Mouse (Mus musculus) forebrain, embryonic 10.5 days (tissue): ENCODE data around the gene Elmo1. TPM values are rescaled to one million over a fixed set of nuclear protein-coding genes. Genes with fewer than 3 reads are reported as not detected.

Experiments
- DNase-seq: peaks from one replicate; pipeline ENCODE4 v3.0.0-alpha.2; 2017; ENCODE audit warnings: low spot score; ENCODE audit errors: extremely low spot score
- H3K27ac ChIP-seq: fragments of 300-500 bp; sonication (generic); 2 replicates; pipeline ENCODE4 v1.5.1; 2016; ENCODE audit warnings: mild to moderate bottlenecking
- H3K27me3 ChIP-seq: fragments of 300-500 bp; sonication (generic); 2 replicates; pipeline ENCODE4 v1.6.1; 2016; ENCODE audit warnings: mild to moderate bottlenecking; ENCODE audit not compliant: poor library complexity, severe bottlenecking
- H3K36me3 ChIP-seq: fragments of 300-500 bp; sonication (generic); replicated peaks from 2 replicates; pipeline ENCODE4 v1.6.1; 2016; ENCODE audit warnings: mild to moderate bottlenecking, moderate library complexity
- H3K4me1 ChIP-seq: fragments of 300-500 bp; sonication (generic); 2 replicates; pipeline ENCODE4 v1.6.1; 2016
- H3K4me3 ChIP-seq: fragments of 300-500 bp; sonication (generic); 2 replicates; pipeline ENCODE4 v1.5.1; 2016; ENCODE audit warnings: mild to moderate bottlenecking, moderate library complexity
- H3K9me3 ChIP-seq: fragments of 300-500 bp; sonication (generic); 2 replicates; pipeline ENCODE4 v1.6.1; 2016; ENCODE audit warnings: mild to moderate bottlenecking, moderate library complexity
- WGBS: fragments of 180-500 bp; shearing (Covaris S2); methylation state at CpG from one replicate; pipeline ENCODE4 v1.1.7; 2016; 5-methylcytosine and 5-hydroxymethylcytosine counted together
- polyA plus RNA-seq: library from polyadenylated mRNA; unstranded; fragments of >200 nt; fragmentation: Nextera tagmentation; extraction: Ambion mirVana; gene quantifications from 2 replicates; pipeline ENCODE4 v1.2.1, GENCODE M21; 2016

The Elmo1 gene
- polyA plus RNA-seq, 1 experiment from 2014 or later, result 8.9 TPM

GRCm38 (mm10) chr13:20098594-20098965 is 8.2 kb downstream of the Elmo1 start:
- 85% methylated on average over 3 of the region's 3 CpGs for WGBS
- Histone ChIP-seq H3K36me3 (no peaks in the 10 kb centered on the region), H3K27ac (no peak overlapping the region), H3K4me3 (no peak overlapping the region), H3K4me1 (peaks cover 24% of the 10 kb centered on the region), H3K9me3 (no peaks in the 10 kb centered on the region), H3K27me3 (no peaks in the 10 kb centered on the region; the same call in 1 of the 2 replicates)
- no peak for DNase-seq

DNA sequence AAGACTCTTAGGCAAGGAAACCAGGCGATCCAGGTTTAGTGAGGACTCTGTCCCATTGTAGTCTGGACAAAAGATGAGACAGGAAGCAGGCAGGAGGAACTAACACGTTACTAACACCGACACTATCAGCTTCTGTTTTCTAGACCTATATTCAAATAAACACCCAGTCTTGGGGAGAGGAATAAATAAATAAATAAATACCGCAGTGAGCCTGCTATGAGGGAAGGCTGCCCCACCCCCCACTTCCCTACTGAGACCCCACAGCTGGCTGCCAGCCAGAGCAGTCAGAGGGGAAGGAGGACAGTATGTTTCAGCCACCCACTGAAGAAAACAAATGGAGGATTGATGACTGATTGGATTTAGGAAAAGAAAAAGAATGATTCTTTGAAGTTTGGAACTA is 9.2 kb downstream of the Elmo1 start:
- H3K4me1 ChIP-seq, result peaks cover 32% of the 10 kb centered on the region
- no peak overlapping the region for H3K27ac ChIP-seq
- 9% methylated on average over 4 of the region's 4 CpGs for WGBS
- DNase-seq, result no peak
- H3K9me3 ChIP-seq, result no peaks in the 10 kb centered on the region
- H3K36me3 ChIP-seq, result no peaks in the 10 kb centered on the region
- H3K4me3 ChIP-seq, result no peak overlapping the region
- H3K27me3 ChIP-seq, result no peaks in the 10 kb centered on the region; the same call in 1 of the 2 replicates

DNA sequence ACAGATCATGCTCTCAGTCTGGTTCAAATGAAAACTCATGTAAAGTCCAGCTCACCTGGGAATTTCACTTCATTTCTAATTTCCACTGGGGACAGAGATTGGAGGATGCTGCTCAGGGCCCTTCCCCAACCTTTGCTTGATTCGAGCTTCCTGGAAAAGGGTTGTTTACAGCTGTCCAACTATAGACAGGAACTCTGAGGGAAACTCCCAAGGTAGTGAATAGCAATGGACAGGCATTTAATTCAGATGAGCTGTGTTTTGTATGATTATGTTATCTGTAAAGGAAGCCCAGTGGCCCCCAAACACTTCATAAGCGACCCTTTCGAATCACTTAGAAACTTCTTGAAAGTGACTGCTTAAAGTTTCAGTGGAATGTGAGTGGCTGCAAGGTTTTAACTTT is 10.0 kb downstream of the Elmo1 start:
- WGBS, result 76% methylated on average over 3 of the region's 3 CpGs
- no peak for DNase-seq
- H3K4me1 ChIP-seq, result peaks cover 32% of the 10 kb centered on the region
- H3K27ac ChIP-seq, result no peak overlapping the region
- H3K36me3 ChIP-seq, result no peaks in the 10 kb centered on the region
- H3K9me3 ChIP-seq, result no peaks in the 10 kb centered on the region
- H3K4me3 ChIP-seq, result no peak overlapping the region
- H3K27me3 ChIP-seq, result no peaks in the 10 kb centered on the region; the same call in 1 of the 2 replicates

GRCm38 (mm10) chr13:20101691-20102090 is 11.3 kb downstream of the Elmo1 start:
- DNase-seq, result no peak
- no peaks in the 10 kb centered on the region; the same call in 1 of the 2 replicates for H3K27me3 ChIP-seq
- H3K4me1 ChIP-seq, result peaks cover 28% of the 10 kb centered on the region
- WGBS, result 93% methylated on average over 5 of the region's 5 CpGs
- H3K4me3 ChIP-seq, result no peak overlapping the region
- H3K36me3 ChIP-seq, result no peaks in the 10 kb centered on the region
- no peaks in the 10 kb centered on the region for H3K9me3 ChIP-seq
- no peak overlapping the region for H3K27ac ChIP-seq

- Histone ChIP-seq H3K27me3 (no peaks in the 10 kb centered on the region), H3K9me3 (no peaks in the 10 kb centered on the region), H3K4me1 (peaks cover 14% of the 10 kb centered on the region), H3K27ac (no peak overlapping the region), H3K4me3 (no peak overlapping the region), H3K36me3 (no peaks in the 10 kb centered on the region)
- WGBS, result 75% methylated on average over 2 of the region's 2 CpGs
- no peak for DNase-seq
Observed at GRCm38 (mm10) chr13:20104791-20105190, 14.4 kb downstream of the Elmo1 start.

GRCm38 (mm10) chr13:20105996-20106395 is 15.6 kb downstream of the Elmo1 start:
- no peak for DNase-seq
- H3K4me3 ChIP-seq, result no peak overlapping the region
- no peaks in the 10 kb centered on the region for H3K36me3 ChIP-seq
- H3K27me3 ChIP-seq, result no peaks in the 10 kb centered on the region
- H3K9me3 ChIP-seq, result no peaks in the 10 kb centered on the region
- WGBS, result 88% methylated on average over 2 of the region's 2 CpGs
- H3K4me1 ChIP-seq, result peaks cover 12% of the 10 kb centered on the region
- no peak overlapping the region for H3K27ac ChIP-seq

GRCm38 (mm10) chr13:20107953-20108498 is 17.6 kb downstream of the Elmo1 start:
- Histone ChIP-seq H3K4me1 (peaks cover 12% of the 10 kb centered on the region), H3K4me3 (no peak overlapping the region), H3K9me3 (no peaks in the 10 kb centered on the region), H3K27ac (no peak overlapping the region), H3K27me3 (no peaks in the 10 kb centered on the region; the same call in 1 of the 2 replicates), H3K36me3 (no peaks in the 10 kb centered on the region)
- 89% methylated on average over 5 of the region's 5 CpGs for WGBS
- no peak for DNase-seq

GRCm38 (mm10) chr13:20108956-20109355 is 18.6 kb downstream of the Elmo1 start:
- Histone ChIP-seq H3K9me3 (no peaks in the 10 kb centered on the region), H3K36me3 (no peaks in the 10 kb centered on the region), H3K27ac (no peak overlapping the region), H3K4me1 (peaks cover 8% of the 10 kb centered on the region), H3K27me3 (peaks cover 5% of the 10 kb centered on the region; the same call in 1 of the 2 replicates), H3K4me3 (no peak overlapping the region)
- WGBS, result 60% methylated on average over 10 of the region's 10 CpGs
- no peak for DNase-seq

DNA sequence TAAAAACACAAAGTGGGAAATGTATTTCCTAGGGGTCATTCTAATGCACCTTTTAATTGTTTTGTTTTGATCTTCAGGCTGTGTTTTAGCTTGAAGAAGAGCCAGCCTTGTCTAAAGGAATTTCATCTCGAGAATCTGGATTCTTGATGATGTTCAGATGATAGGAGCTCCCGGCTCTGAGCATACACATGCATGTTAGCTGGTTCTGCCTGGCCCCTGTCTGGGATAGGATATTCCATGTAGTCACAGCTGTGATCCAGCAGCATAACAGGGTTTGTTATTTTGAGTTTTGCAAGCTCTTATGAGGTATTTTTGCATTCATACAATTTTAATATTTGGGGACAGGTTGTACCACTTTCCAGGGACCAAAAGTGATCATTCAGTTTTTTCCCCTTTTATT is 19.1 kb downstream of the Elmo1 start:
- H3K36me3 ChIP-seq, result no peaks in the 10 kb centered on the region
- H3K9me3 ChIP-seq, result no peaks in the 10 kb centered on the region
- no peak overlapping the region for H3K27ac ChIP-seq
- 0 out of 2 replicates have a peak, but pooled peaks cover 4% of the 10 kb centered on the region for H3K4me1 ChIP-seq
- no peak overlapping the region for H3K4me3 ChIP-seq
- H3K27me3 ChIP-seq, result peaks cover 10% of the 10 kb centered on the region; the same call in 1 of the 2 replicates
- DNase-seq, result no peak
- 76% methylated on average over 2 of the region's 2 CpGs for WGBS

DNA sequence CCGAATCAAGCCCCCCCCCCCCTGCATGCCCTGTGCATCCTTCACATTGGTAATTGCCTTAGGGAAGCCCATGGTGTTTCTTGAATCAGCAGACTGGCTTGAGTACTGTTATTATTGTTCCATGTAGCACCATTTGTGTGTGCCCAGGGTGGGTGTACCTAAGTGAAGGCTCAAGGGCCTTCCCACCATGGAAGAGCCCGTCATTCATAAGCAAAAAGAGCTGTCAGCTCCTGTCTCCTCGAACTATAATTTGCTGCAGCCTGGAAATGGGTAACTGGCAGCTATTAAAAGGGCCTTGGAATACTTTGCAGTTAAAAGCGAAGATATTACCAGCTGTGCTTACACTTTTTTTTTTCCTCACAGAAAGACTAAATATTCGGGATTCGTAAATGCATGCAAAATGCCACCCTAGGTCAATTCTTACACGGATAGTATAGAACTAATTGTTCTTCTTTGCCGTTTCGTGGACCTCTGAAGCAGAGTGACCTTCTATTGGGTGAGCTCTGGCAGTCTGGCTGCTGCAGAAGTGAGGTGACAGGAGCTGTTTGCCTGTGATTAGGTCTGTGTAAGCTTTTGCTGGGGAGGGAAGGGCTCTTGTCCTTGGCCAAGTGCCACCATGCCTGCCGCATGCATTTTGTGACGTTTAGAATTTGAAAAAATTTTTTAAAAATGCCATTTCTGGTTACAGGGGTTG is 19.7 kb downstream of the Elmo1 start:
- H3K36me3 ChIP-seq, result no peaks in the 10 kb centered on the region
- peaks cover 16% of the 10 kb centered on the region; the same call in 1 of the 2 replicates for H3K27me3 ChIP-seq
- DNase-seq, result no peak
- 80% methylated on average over 11 of the region's 11 CpGs for WGBS
- no peaks in the 10 kb centered on the region for H3K9me3 ChIP-seq
- no peak overlapping the region for H3K4me3 ChIP-seq
- no peak overlapping the region for H3K27ac ChIP-seq
- peaks cover 9% of the 10 kb centered on the region for H3K4me1 ChIP-seq

DNA sequence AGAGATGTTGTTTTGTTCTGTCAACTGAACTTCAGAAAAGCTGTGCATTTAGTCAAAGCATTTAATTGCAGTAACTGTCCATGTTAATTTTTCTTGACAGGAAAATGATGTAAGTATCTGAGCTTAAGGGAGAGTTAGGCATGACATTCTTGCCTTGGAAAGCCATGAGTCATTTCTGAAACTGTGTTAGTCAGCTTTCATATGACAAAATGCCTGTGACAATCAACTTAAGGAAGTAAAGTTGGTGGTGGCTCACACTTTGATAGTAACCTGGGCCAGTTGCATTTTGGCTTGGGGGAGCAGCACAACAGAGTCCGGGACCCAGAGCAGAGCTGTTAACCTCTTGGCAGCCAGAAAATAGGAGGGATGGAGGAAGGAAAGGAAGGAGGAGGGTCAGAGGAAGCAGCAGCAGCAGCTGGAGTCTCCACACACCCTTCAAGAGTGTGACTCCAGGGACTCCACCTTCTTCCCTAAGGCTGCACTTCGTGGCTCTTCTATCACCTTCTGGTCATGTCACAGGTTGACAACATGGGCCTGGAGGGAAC is 20.9 kb downstream of the Elmo1 start:
- WGBS, result 83% methylated on average over 2 of the region's 2 CpGs
- peaks cover 21% of the 10 kb centered on the region for H3K4me1 ChIP-seq
- H3K36me3 ChIP-seq, result no peaks in the 10 kb centered on the region
- H3K27me3 ChIP-seq, result peaks cover 19% of the 10 kb centered on the region; the same call in 1 of the 2 replicates
- H3K4me3 ChIP-seq, result no peak overlapping the region
- no peak for DNase-seq
- no peak overlapping the region for H3K27ac ChIP-seq
- no peaks in the 10 kb centered on the region for H3K9me3 ChIP-seq

GRCm38 (mm10) chr13:20115131-20115907 is 24.9 kb downstream of the Elmo1 start:
- Histone ChIP-seq H3K4me1 (peaks cover 29% of the 10 kb centered on the region), H3K27ac (no peak overlapping the region), H3K27me3 (peaks cover 35% of the 10 kb centered on the region; the same call in 1 of the 2 replicates), H3K4me3 (no peak overlapping the region), H3K36me3 (no peaks in the 10 kb centered on the region), H3K9me3 (no peaks in the 10 kb centered on the region)
- WGBS, result 52% methylated on average over 9 of the region's 9 CpGs
- no peak for DNase-seq
